Mouse (Mus musculus): Measurements from ENCODE around the gene Yju2.

- TF ChIP-seq POLR2A (IDR thresholded peaks at IDR 0.05; ENCODE audit: extremely low read depth, insufficient read depth, low read length): no peak
- TF ChIP-seq CTCF (IDR thresholded peaks at IDR 0.05; ENCODE audit: low read depth, low read length): no peak
These were observed 2.7 kb downstream of the Yju2 start for GRCm38 (mm10) chr17:55961631-55962030.

All from liver, adult 2 months (tissue).